Mouse (Mus musculus): ENCODE data around the gene Zfp990. TPM values are rescaled to one million over a fixed set of nuclear protein-coding genes. Genes with fewer than 3 reads are reported as not detected.
"Not testable (repeated sequence)": the region's sequence is repeated elsewhere in the genome, so short reads cannot be mapped to it uniquely, and the experiment has no call there.

Gene Zfp990
- 0.08 and 0.09 TPM in 2 replicates for polyA plus RNA-seq (2014; fragmentation: Nextera tagmentation; extraction: Ambion mirVana)

GRCm38 (mm10) chr4:145510459-145510858, at the start of gene Zfp990:
Zfp990 (plus strand) TSS chr4:145510759.
- 90% methylated on average over 4 of the region's 4 CpGs for WGBS
- DNase-seq (ENCODE audit: low spot score); H3K27ac ChIP-seq (ENCODE audit: low read depth, low read length); H3K9ac ChIP-seq (ENCODE audit: low read length); H3K9me3 ChIP-seq (ENCODE audit: control insufficient read depth, low read length); H3K27me3 ChIP-seq (ENCODE audit: control insufficient read depth, insufficient read depth, low read length); H3K4me1 ChIP-seq (ENCODE audit: control insufficient read depth, insufficient read depth, low read length); ATAC-seq (ENCODE audit: insufficient read depth, low FRiP score, low TSS enrichment); H3K36me3 ChIP-seq (ENCODE audit: control insufficient read depth, insufficient read depth, low read length); H3K4me3 ChIP-seq (ENCODE audit: low read depth, low read length); H3K4me2 ChIP-seq (ENCODE audit: low read depth): not testable (repeated sequence)

DNA sequence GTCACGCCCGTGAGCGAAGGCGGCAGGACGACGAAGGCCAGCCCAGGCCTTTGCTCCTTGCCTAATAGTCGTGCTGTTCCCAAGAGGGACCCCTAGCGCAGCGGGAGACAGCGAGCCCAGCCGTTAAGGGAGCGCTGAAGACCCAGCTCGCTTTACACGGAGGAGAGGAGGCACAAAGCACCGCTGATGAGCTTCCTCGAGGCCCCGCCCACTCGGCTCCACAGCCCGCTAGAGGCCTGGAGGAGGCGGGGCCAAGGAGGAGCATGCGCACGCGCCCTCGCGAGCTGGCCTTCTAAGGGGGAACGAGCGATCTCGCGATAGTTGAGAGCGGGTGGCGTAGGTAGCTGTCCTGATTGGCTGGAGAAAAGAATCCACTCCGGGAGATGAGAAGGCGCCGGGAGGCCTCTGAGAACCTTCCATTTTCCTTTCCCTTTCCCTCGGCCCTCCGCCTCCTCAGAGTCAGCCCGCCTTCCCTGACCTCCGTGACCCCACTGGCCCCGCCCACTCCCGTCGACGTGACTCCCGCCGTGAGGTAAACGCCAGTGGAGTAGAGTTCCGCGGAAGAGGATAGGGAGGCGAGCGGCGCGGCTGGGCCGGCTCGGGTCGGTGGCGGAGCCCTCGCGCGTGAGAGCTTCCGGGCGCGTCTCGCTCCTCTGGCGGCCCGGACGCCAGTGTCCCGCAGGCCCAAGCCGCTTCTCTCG, 46.9 kb upstream of the Zfp990 start:
- H3K4me1 ChIP-seq (ENCODE audit: control insufficient read depth, insufficient read depth, low read length); H3K36me3 ChIP-seq (ENCODE audit: control insufficient read depth, insufficient read depth, low read length); H3K27me3 ChIP-seq (ENCODE audit: control insufficient read depth, insufficient read depth, low read length); H3K27ac ChIP-seq (ENCODE audit: low read depth, low read length); H3K9me3 ChIP-seq (ENCODE audit: control insufficient read depth, low read length): not testable (repeated sequence)
- 16% methylated on average over 66 of the region's 68 CpGs for WGBS
- H3K4me3 ChIP-seq (ENCODE audit: low read depth, low read length), result peak overlapping the region; percentile 32
- H3K4me2 ChIP-seq (ENCODE audit: low read depth), result peak overlapping the region; percentile 42
- ATAC-seq (ENCODE audit: insufficient read depth, low FRiP score, low TSS enrichment) (peak; percentile 73; the same call in 1 of the 2 replicates), DNase-seq (ENCODE audit: low spot score) (peak; percentile 69)
- peak overlapping the region; percentile 29; the same call in 1 of the 2 replicates for H3K9ac ChIP-seq (ENCODE audit: low read length)

DNA sequence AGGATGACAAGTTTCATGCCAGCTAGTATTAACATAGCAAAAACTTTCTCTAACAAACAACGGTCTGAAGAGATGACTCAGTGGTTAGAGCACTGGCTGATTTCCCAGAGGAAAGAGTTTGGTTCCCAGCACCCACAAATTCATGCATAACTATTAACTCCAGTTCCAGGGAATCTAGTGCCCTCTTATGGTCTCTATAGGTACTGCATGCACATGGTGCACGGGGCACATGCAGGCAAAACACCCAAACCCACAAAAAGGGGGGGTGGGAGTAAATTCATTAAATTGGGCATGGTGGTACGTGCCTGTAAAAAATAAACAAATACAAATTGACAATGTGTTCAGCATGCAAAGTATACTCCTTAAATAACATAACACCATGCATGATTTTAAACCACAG, 32.4 kb upstream of the Zfp990 start:
- Histone ChIP-seq H3K4me1 (ENCODE audit: control insufficient read depth, insufficient read depth, low read length) (no peaks in the 10 kb centered on the region), H3K9ac (ENCODE audit: low read length) (no peak overlapping the region), H3K9me3 (ENCODE audit: control insufficient read depth, low read length) (0 out of 2 replicates have a peak, but pooled peaks cover 3% of the 10 kb centered on the region), H3K4me3 (ENCODE audit: low read depth, low read length) (no peak overlapping the region), H3K36me3 (ENCODE audit: control insufficient read depth, insufficient read depth, low read length) (no peaks in the 10 kb centered on the region), H3K4me2 (ENCODE audit: low read depth) (no peak overlapping the region), H3K27ac (ENCODE audit: low read depth, low read length) (no peak overlapping the region), H3K27me3 (ENCODE audit: control insufficient read depth, insufficient read depth, low read length) (no peaks in the 10 kb centered on the region)
- no peak for ATAC-seq (ENCODE audit: insufficient read depth, low FRiP score, low TSS enrichment)
- DNase-seq (ENCODE audit: low spot score), result no peak
- 95% methylated on average over 3 of the region's 3 CpGs for WGBS

DNA sequence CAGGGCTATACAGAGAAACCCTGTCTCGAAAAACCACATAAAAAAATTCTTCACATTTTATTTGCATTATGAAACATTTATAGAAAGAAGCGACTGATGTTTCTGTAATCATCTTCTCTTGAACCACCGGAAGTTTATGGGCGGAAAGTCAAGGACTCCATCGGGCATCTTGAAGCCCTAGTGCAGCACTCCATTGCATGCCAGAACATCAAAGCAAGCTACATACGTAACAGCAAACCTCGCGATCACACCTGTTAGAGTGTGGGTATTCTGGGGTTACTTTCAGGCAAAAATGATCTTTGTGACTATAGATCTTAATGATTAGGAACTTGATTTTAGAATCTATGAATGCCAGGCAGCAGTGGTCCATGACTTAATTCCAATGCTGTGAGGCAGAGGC, 29.9 kb upstream of the Zfp990 start:
- H3K27ac ChIP-seq (ENCODE audit: low read depth, low read length); DNase-seq (ENCODE audit: low spot score); H3K36me3 ChIP-seq (ENCODE audit: control insufficient read depth, insufficient read depth, low read length); H3K4me3 ChIP-seq (ENCODE audit: low read depth, low read length); ATAC-seq (ENCODE audit: insufficient read depth, low FRiP score, low TSS enrichment); H3K4me2 ChIP-seq (ENCODE audit: low read depth); H3K9me3 ChIP-seq (ENCODE audit: control insufficient read depth, low read length); H3K4me1 ChIP-seq (ENCODE audit: control insufficient read depth, insufficient read depth, low read length); H3K27me3 ChIP-seq (ENCODE audit: control insufficient read depth, insufficient read depth, low read length); H3K9ac ChIP-seq (ENCODE audit: low read length): not testable (repeated sequence)
- 92% methylated on average over 8 of the region's 8 CpGs for WGBS

DNA sequence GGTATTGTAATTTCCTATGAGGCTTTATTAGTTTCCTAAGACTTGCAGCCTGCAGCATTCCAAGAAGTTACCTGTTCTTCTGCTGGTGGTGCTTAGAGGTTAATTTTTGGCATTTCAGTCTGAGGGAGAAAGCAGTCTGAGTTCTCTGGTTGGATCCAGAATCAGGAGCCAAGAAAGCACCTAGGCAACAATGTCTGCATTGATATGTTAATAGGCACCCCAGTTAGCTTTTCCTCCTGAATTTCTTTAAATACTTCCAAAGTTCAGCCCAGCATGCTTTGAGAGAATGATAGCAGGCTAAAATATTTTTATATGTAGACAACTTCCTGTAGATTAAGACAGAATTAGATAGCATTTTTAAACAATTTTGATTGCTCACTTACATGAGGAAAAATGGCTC, 21.2 kb upstream of the Zfp990 start:
- no peak overlapping the region for H3K9ac ChIP-seq (ENCODE audit: low read length)
- no peak overlapping the region for H3K4me2 ChIP-seq (ENCODE audit: low read depth)
- ATAC-seq (ENCODE audit: insufficient read depth, low FRiP score, low TSS enrichment) (no peak), DNase-seq (ENCODE audit: low spot score) (no peak)
- no peak overlapping the region for H3K4me3 ChIP-seq (ENCODE audit: low read depth, low read length)
- no peaks in the 10 kb centered on the region for H3K27me3 ChIP-seq (ENCODE audit: control insufficient read depth, insufficient read depth, low read length)
- H3K4me1 ChIP-seq (ENCODE audit: control insufficient read depth, insufficient read depth, low read length), result no peaks in the 10 kb centered on the region
- H3K27ac ChIP-seq (ENCODE audit: low read depth, low read length), result no peak overlapping the region
- no peaks in the 10 kb centered on the region for H3K36me3 ChIP-seq (ENCODE audit: control insufficient read depth, insufficient read depth, low read length)
- no peaks in the 10 kb centered on the region for H3K9me3 ChIP-seq (ENCODE audit: control insufficient read depth, low read length)

- ATAC-seq (ENCODE audit: insufficient read depth, low FRiP score, low TSS enrichment) (no peak), DNase-seq (ENCODE audit: low spot score) (no peak)
- H3K4me3 ChIP-seq (ENCODE audit: low read depth, low read length), result no peak overlapping the region
- no peaks in the 10 kb centered on the region for H3K27me3 ChIP-seq (ENCODE audit: control insufficient read depth, insufficient read depth, low read length)
- H3K4me2 ChIP-seq (ENCODE audit: low read depth), result no peak overlapping the region
- H3K4me1 ChIP-seq (ENCODE audit: control insufficient read depth, insufficient read depth, low read length), result no peaks in the 10 kb centered on the region
- WGBS, result 80% methylated on average over 11 of the region's 11 CpGs
- no peak overlapping the region for H3K27ac ChIP-seq (ENCODE audit: low read depth, low read length)
- no peak overlapping the region for H3K9ac ChIP-seq (ENCODE audit: low read length)
- no peaks in the 10 kb centered on the region for H3K9me3 ChIP-seq (ENCODE audit: control insufficient read depth, low read length)
- H3K36me3 ChIP-seq (ENCODE audit: control insufficient read depth, insufficient read depth, low read length), result no peaks in the 10 kb centered on the region
Measured at GRCm38 (mm10) chr4:145492132-145492531, 18.4 kb upstream of the Zfp990 start.

DNA sequence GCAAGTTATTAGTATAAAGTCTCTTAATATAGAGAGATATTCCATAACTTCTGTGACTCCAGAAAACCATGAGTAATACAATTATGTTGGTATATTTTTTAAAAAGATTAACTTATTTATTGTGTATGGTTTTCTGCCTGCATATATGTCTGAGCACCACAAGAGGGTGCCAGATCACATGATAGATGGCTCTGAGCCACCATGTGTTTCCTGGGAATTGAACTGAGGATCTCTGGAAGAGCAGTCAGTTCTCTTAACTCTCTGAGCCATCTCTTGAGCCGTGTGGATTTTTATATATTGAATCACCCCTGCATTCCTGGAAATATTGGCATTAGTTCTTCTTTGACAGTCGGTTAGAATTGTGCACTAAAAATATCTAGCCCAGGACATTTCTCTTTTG, 17.2 kb upstream of the Zfp990 start:
- not testable (repeated sequence) for DNase-seq (ENCODE audit: low spot score); ATAC-seq (ENCODE audit: insufficient read depth, low FRiP score, low TSS enrichment); H3K4me1 ChIP-seq (ENCODE audit: control insufficient read depth, insufficient read depth, low read length); H3K9ac ChIP-seq (ENCODE audit: low read length); H3K4me2 ChIP-seq (ENCODE audit: low read depth); H3K27me3 ChIP-seq (ENCODE audit: control insufficient read depth, insufficient read depth, low read length); H3K9me3 ChIP-seq (ENCODE audit: control insufficient read depth, low read length); H3K4me3 ChIP-seq (ENCODE audit: low read depth, low read length); H3K27ac ChIP-seq (ENCODE audit: low read depth, low read length); H3K36me3 ChIP-seq (ENCODE audit: control insufficient read depth, insufficient read depth, low read length)
- WGBS, result 82% methylated on average over 2 of the region's 2 CpGs

DNA sequence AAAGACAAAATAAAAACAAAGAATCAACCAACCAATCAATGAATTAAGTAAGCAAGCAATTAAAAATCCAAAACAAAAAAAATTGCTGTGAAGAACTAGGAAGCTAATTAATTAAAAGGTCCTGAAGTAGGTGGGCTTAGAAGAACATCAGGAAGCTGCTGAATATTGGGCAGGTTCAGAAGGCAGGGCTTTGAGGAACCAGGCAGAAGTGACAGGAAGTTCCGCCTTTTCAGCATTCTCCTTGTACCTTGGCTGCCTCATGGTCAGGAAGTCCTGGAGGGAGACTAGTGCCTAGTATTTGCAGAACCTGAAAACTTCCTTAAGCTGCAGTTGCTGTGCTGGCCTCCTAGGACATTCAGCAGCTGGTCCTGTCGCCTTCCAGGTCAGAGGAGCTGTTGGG, 4.1 kb downstream of the Zfp990 start:
- WGBS, result 74% methylated on average over 1 of the region's 2 CpGs
- not testable (repeated sequence) for H3K27ac ChIP-seq (ENCODE audit: low read depth, low read length); DNase-seq (ENCODE audit: low spot score); H3K36me3 ChIP-seq (ENCODE audit: control insufficient read depth, insufficient read depth, low read length); H3K9ac ChIP-seq (ENCODE audit: low read length); H3K4me1 ChIP-seq (ENCODE audit: control insufficient read depth, insufficient read depth, low read length); H3K4me3 ChIP-seq (ENCODE audit: low read depth, low read length); H3K27me3 ChIP-seq (ENCODE audit: control insufficient read depth, insufficient read depth, low read length); H3K9me3 ChIP-seq (ENCODE audit: control insufficient read depth, low read length); H3K4me2 ChIP-seq (ENCODE audit: low read depth); ATAC-seq (ENCODE audit: insufficient read depth, low FRiP score, low TSS enrichment)

GRCm38 (mm10) chr4:145515776-145516565, 5.4 kb downstream of the Zfp990 start:
- not testable (repeated sequence) for H3K27me3 ChIP-seq (ENCODE audit: control insufficient read depth, insufficient read depth, low read length); H3K9me3 ChIP-seq (ENCODE audit: control insufficient read depth, low read length); H3K27ac ChIP-seq (ENCODE audit: low read depth, low read length); ATAC-seq (ENCODE audit: insufficient read depth, low FRiP score, low TSS enrichment); H3K4me1 ChIP-seq (ENCODE audit: control insufficient read depth, insufficient read depth, low read length); H3K9ac ChIP-seq (ENCODE audit: low read length); DNase-seq (ENCODE audit: low spot score); H3K36me3 ChIP-seq (ENCODE audit: control insufficient read depth, insufficient read depth, low read length); H3K4me3 ChIP-seq (ENCODE audit: low read depth, low read length); H3K4me2 ChIP-seq (ENCODE audit: low read depth)
- 75% methylated on average over 4 of the region's 4 CpGs for WGBS
